Mouse (Mus musculus) intestine, postnatal 0 days (tissue): ENCODE measurements around the gene Mmd2. TPM values are rescaled to one million over a fixed set of nuclear protein-coding genes. Genes with fewer than 3 reads are reported as not detected.

Experiments
- ATAC-seq: fragments of 200-750 bp; cut with Nextera tagmentation; 2 replicates; pipeline ENCODE4 v1.8.0; 2017; ENCODE audit warnings: mild to moderate bottlenecking, moderate TSS enrichment, moderate library complexity
- H3K27ac ChIP-seq: fragments of 300-500 bp; sonication (generic); 2 replicates; pipeline ENCODE4 v1.5.1; 2014; ENCODE audit warnings: mild to moderate bottlenecking, low read depth, low read length, moderate library complexity
- H3K27me3 ChIP-seq: fragments of 300-500 bp; sonication (generic); replicated peaks from 2 replicates; pipeline ENCODE4 v1.6.1; 2014; ENCODE audit warnings: low read length, mixed read lengths; ENCODE audit not compliant: control insufficient read depth, insufficient read depth
- H3K36me3 ChIP-seq: fragments of 300-500 bp; sonication (generic); 2 replicates; pipeline ENCODE4 v1.6.1; 2014; ENCODE audit warnings: mild to moderate bottlenecking, moderate library complexity; ENCODE audit not compliant: control insufficient read depth, insufficient read depth
- H3K4me1 ChIP-seq: fragments of 300-500 bp; sonication (generic); replicated peaks from 2 replicates; pipeline ENCODE4 v1.6.1; 2014; ENCODE audit warnings: antibody characterized with exemption, low read length, mixed read lengths; ENCODE audit not compliant: control insufficient read depth, insufficient read depth
- H3K4me2 ChIP-seq: fragments of 300-500 bp; sonication (generic); replicated peaks from 2 replicates; pipeline ENCODE4 v1.6.1; 2014; ENCODE audit warnings: low read depth, mild to moderate bottlenecking, moderate library complexity
- H3K4me3 ChIP-seq: fragments of 300-500 bp; sonication (generic); 2 replicates; pipeline ENCODE4 v1.5.1; 2014; ENCODE audit warnings: low read depth, low read length
- H3K9ac ChIP-seq: fragments of 300-500 bp; sonication (generic); 2 replicates; pipeline ENCODE4 v1.6.1; 2014; ENCODE audit warnings: mild to moderate bottlenecking, low read depth, low read length
- H3K9me3 ChIP-seq: fragments of 300-500 bp; sonication (generic); 2 replicates; pipeline ENCODE4 v1.6.1; 2016; ENCODE audit warnings: mixed run types; ENCODE audit not compliant: control insufficient read depth
- CTCF ChIP-seq: sonication (generic); IDR thresholded peaks from 2 replicates; pipeline ENCODE4 v1.5.1; 2016; ENCODE audit warnings: low read depth, mild to moderate bottlenecking, control low read depth, antibody characterized with exemption, moderate library complexity
- WGBS: fragments of 180-500 bp; shearing (Covaris S2); extraction: QIAGEN DNeasy Blood & Tissue Kit; methylation state at CpG from one replicate; pipeline ENCODE4 v1.1.7; 2014; 5-methylcytosine and 5-hydroxymethylcytosine counted together
- polyA plus RNA-seq: library from polyadenylated mRNA; unstranded; fragments of >200 nt; fragmentation: Nextera tagmentation; extraction: Ambion mirVana; gene quantifications from 2 replicates; pipeline ENCODE4 v1.2.1, GENCODE M21; 2015

The Mmd2 gene
- polyA plus RNA-seq, 1 experiment from 2014 or later: 0.63 TPM

DNA sequence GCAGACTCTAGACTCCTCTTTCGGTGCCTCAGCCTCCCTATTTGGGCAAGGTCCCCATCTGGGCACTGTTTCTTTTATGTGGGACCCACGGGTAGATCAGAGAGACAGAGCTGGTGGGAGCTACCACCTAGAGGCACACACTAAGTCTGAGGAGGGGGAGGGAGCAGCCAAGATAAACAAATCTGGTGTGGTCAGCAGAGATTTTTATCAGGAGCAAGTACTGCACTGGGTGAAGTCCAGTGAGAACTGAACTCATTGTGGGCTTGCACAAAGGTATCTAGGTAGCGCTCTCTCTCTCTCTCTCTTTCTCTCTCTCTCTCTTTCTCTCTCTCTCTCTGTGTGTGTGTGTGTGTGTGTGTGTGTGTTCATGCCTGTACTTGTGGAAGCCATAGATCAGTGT lies 5.9 kb upstream of the Mmd2 start:
- no peak for ATAC-seq

GRCm38 (mm10) chr5:142610362-142610761 lies 1.8 kb upstream of the Mmd2 start:
- no peak overlapping the region for H3K9ac ChIP-seq
- TF ChIP-seq CTCF: no peak
- no peak overlapping the region for H3K4me3 ChIP-seq

More for the DNA sequence above, 5.9 kb upstream of the Mmd2 start:
- Histone ChIP-seq H3K9ac (no peak overlapping the region), H3K4me1 (no peaks in the 10 kb centered on the region), H3K27me3 (peaks cover 2% of the 10 kb centered on the region; the same call in 1 of the 2 replicates), H3K36me3 (no peaks in the 10 kb centered on the region), H3K27ac (no peak overlapping the region), H3K4me2 (no peak overlapping the region), H3K4me3 (no peak overlapping the region), H3K9me3 (no peaks in the 10 kb centered on the region)
- TF ChIP-seq CTCF: no peak
- WGBS: 58% methylated on average over 3 of the region's 3 CpGs

DNA sequence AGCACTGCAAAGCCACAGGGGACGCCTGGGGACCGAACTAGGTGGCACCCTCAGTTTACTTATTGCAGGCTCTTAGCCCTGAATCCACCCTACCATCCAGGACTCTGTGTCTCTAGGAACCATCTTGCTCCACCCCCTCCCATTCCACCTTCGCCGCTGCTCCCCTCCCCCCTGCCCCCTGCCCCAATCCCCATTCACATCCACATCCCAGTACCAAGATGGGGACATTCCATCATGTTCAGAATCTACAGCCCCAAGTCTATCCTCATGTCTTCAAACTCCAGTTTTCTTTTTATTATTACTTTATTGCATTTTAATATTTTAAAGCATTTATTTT lies 357 bp upstream of the Mmd2 start:
- 12% methylated on average over 4 of the region's 4 CpGs for WGBS
- no peak for ATAC-seq
- H3K36me3 ChIP-seq: no peaks in the 10 kb centered on the region

More at GRCm38 (mm10) chr5:142610362-142610761, 1.8 kb upstream of the Mmd2 start:
- no peak for ATAC-seq
- Histone ChIP-seq H3K27me3 (peaks cover 19% of the 10 kb centered on the region; the same call in 1 of the 2 replicates), H3K27ac (no peak overlapping the region), H3K9me3 (no peaks in the 10 kb centered on the region), H3K4me1 (no peaks in the 10 kb centered on the region), H3K4me2 (no peak overlapping the region), H3K36me3 (no peaks in the 10 kb centered on the region)
- WGBS: 78% methylated on average over 4 of the region's 4 CpGs

DNA sequence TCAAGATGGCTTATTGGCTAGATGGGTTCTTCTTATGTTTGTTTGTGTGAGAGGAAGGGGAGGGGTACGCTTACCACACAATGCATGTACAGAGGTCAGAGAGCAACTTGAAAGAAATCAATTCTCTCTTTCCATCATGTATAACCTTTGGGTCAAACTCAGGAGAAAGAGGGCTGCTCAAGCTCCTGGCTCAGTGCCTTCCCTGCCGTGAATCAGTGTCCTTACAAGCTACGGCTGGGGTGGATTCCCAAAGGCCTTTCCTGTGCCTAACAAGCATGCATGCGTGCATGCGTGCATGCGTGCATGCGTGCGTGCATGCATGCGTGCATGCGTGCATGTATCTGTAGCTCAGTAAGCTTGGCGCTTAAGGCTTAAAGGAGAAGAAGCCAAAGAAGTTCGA lies 3.3 kb downstream of the Mmd2 start:
- 87% methylated on average over 12 of the region's 12 CpGs for WGBS
- H3K4me2 ChIP-seq: no peak overlapping the region
- no peak for ATAC-seq
- H3K27ac ChIP-seq: no peak overlapping the region
- H3K9me3 ChIP-seq: no peaks in the 10 kb centered on the region
- no peaks in the 10 kb centered on the region for H3K36me3 ChIP-seq
- H3K4me3 ChIP-seq: no peak overlapping the region
- TF ChIP-seq CTCF: no peak
- no peaks in the 10 kb centered on the region for H3K4me1 ChIP-seq
- H3K27me3 ChIP-seq: peaks cover 19% of the 10 kb centered on the region; the same call in 1 of the 2 replicates
- H3K9ac ChIP-seq: no peak overlapping the region

More for the DNA sequence above, 357 bp upstream of the Mmd2 start:
- Histone ChIP-seq H3K4me3 (peak overlapping the region; percentile 27), H3K4me1 (no peaks in the 10 kb centered on the region), H3K27ac (no peak overlapping the region), H3K9me3 (no peaks in the 10 kb centered on the region), H3K9ac (no peak overlapping the region), H3K27me3 (peaks cover 19% of the 10 kb centered on the region; the same call in 1 of the 2 replicates), H3K4me2 (peak overlapping the region; percentile 59)
- no peak for TF ChIP-seq CTCF

GRCm38 (mm10) chr5:142604379-142604778 lies 4.2 kb downstream of the Mmd2 start:
- Histone ChIP-seq H3K4me2 (no peak overlapping the region), H3K4me1 (no peaks in the 10 kb centered on the region), H3K9me3 (no peaks in the 10 kb centered on the region), H3K27me3 (peaks cover 16% of the 10 kb centered on the region; the same call in 1 of the 2 replicates), H3K36me3 (no peaks in the 10 kb centered on the region), H3K4me3 (no peak overlapping the region), H3K27ac (no peak overlapping the region), H3K9ac (no peak overlapping the region)
- 78% methylated on average over 7 of the region's 7 CpGs for WGBS
- no peak for ATAC-seq
- no peak for TF ChIP-seq CTCF

DNA sequence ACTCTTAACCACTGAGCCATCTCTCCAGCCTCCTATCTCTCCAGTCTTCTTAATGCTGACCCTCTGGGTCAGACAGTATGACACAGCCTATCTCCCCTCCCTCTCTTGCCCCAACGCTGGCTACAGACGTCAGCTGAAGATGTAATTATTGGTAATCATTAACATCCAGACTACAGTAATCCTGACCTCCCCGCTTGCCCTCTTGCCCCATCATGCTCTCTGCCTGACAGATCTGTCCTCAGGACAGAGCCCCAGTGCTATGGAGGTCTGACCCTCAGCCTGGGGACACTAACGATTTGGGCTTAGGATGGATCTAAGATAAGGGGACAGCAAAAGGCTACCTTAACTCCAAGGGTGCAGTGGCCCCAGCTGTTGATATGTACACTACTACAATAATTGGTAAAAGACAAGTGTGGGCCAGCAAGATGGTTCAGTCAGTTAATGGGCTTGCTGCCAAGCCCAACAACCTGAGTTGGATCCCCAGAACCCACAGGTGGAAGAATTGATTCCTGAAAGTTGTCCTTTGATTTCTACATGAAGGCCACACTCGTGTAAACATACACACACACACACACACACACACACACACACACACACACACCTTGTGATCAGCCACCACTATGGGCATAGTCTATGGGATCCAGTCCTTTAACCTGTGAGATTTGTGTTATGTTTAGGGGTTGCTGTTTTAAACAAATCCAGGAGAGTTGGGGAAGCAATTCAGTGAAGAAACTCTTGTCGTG lies 10.8 kb downstream of the Mmd2 start:
- TF ChIP-seq CTCF: no peak
- ATAC-seq: no peak
- Histone ChIP-seq H3K9me3 (no peaks in the 10 kb centered on the region), H3K36me3 (no peaks in the 10 kb centered on the region), H3K9ac (no peak overlapping the region), H3K27ac (no peak overlapping the region), H3K4me3 (no peak overlapping the region), H3K4me2 (no peak overlapping the region), H3K4me1 (0 out of 2 replicates have a peak, but pooled peaks cover 2% of the 10 kb centered on the region), H3K27me3 (no peaks in the 10 kb centered on the region)
- WGBS: 42% methylated on average over 6 of the region's 6 CpGs
